Mouse (Mus musculus): ENCODE data around the gene Cabp2.

GRCm38 (mm10) chr19:4094348-4094747, 13.0 kb downstream of the Cabp2 start:
- TF ChIP-seq EP300 (IDR thresholded peaks at IDR 0.05; ENCODE audit: low read depth) (no peak), CTCF (IDR thresholded peaks at IDR 0.05; ENCODE audit: low read depth) (no peak)
